Mouse (Mus musculus): ENCODE data around the gene Dlx5. TPM values are rescaled to one million over a fixed set of nuclear protein-coding genes. Genes with fewer than 3 reads are reported as not detected.
A peak's percentile ranks its signal among the peaks of the same experiment; 100 is the strongest.

Gene Dlx5
- polyA plus RNA-seq, 1 experiment from 2014 or later, result 0.98 TPM

DNA sequence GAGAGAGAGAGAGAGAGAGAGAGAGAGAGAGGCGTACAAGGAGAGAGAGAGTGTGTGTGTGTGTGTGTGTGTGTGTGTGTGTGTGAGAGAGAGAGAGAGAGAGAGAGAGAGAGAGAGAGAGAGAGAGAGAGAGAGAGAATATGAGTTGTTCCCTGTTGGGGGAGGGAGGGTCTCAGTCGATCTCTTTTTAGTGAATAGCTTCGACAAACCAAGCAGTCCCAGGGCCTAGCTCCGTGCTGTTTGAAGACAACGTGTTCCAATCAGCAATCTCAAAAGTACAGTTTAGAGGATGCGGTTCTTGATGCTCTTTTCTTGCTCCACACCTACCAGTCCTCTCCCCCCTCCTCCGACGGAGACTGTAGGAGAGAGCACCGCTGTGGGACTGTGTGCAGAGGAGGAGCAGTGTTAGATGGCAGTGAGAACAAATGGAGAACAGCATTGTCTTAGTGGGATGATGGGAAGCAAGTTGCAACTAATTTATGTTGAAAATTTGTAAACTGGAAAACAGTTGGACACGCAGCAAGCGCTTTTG, 447 bp upstream of the Dlx5 start:
- peak overlapping the region; percentile 98 for H3K4me2 ChIP-seq
- H3K9me3 ChIP-seq (replicated peaks), result no peaks in the 10 kb centered on the region
- peak overlapping the region; percentile 57 for H3K4me3 ChIP-seq
- no peak overlapping the region for H3K27ac ChIP-seq (ENCODE audit: poor library complexity, severe bottlenecking)
- no peak for ATAC-seq (ENCODE audit: insufficient number of reproducible peaks, low FRiP score)
- 7% methylated on average over 10 of the region's 11 CpGs for WGBS
- H3K9ac ChIP-seq, result no peak overlapping the region
- H3K36me3 ChIP-seq, result no peaks in the 10 kb centered on the region
- peaks cover 30% of the 10 kb centered on the region for H3K4me1 ChIP-seq (replicated peaks)
- H3K27me3 ChIP-seq (replicated peaks), result peaks cover 55% of the 10 kb centered on the region

DNA sequence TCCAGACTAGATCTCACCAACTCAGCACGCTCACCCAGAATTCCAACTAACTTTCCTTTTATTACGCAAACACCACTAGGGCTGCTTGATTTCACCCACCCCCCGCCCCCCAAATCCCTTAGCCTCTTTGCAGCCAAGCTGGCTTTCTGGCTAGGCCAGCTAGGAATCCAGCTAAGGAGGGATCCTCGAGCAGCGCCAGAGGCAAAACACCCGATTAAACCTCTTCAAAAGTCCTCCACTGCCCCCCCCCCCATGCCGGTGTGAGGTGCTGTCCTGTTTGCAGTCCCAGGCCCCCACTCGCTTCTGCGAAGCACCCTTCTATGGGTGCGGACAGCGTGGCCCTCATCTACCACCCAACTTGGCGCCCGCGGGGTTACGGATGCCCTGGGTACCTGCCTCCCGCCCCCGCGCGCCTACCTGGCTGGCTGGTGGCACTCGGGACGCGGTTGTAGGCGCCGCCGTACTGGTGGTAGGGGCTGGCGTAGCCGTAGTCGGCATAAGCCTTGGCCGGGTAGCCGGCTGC, 709 bp downstream of the Dlx5 start:
- H3K9ac ChIP-seq, result peak overlapping the region; percentile 74

DNA sequence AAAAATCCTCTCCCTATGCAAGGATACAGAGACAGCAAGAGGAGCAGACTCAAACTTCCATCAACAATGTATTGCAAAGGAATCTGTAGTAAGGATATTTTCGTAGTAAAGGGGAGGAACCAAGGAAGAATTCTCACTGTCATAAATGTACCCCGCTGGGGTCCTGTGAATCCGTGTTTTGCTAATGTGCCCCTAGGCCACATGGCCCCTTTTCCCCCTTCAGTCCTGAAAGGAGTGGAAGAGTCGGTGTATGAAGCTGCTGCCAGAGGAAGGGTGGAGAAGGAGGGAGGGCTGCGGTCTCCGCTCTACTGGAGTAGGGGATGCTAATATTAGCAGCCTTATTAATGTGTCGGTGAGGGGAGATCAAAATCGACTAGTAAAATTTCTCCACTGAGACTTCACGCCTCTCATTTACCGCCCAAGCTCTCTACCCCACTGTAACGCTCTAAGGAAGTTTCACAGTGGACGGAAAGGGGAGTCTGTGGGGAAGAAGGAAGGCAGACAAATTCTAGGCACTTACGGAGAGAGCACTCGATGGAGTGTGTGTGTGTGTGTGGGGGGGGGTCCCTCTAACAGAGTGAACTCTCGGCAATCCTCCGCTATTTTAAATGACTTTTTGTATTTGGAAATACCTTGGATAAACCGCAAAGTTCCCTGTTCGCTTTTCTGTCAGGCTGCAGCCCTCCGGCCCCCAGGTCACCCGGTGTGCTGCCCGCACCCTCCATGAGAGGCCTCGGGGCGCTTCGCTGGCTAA, 1.3 kb downstream of the Dlx5 start:
- Histone ChIP-seq H3K9me3 (replicated peaks) (no peaks in the 10 kb centered on the region), H3K4me1 (replicated peaks) (peaks cover 30% of the 10 kb centered on the region), H3K27ac (ENCODE audit: poor library complexity, severe bottlenecking) (no peak overlapping the region), H3K9ac (no peak overlapping the region), H3K27me3 (replicated peaks) (peaks cover 73% of the 10 kb centered on the region), H3K4me3 (peak overlapping the region; percentile 57), H3K36me3 (no peaks in the 10 kb centered on the region), H3K4me2 (peak overlapping the region; percentile 98)
- no peak for ATAC-seq (ENCODE audit: insufficient number of reproducible peaks, low FRiP score)
- under 1% methylated on average over 24 of the region's 24 CpGs for WGBS

More for the DNA sequence above, 709 bp downstream of the Dlx5 start:
- Histone ChIP-seq H3K4me2 (peak overlapping the region; percentile 98), H3K4me1 (replicated peaks) (peaks cover 30% of the 10 kb centered on the region), H3K27me3 (replicated peaks) (peaks cover 66% of the 10 kb centered on the region), H3K4me3 (peak overlapping the region; percentile 57), H3K27ac (ENCODE audit: poor library complexity, severe bottlenecking) (no peak overlapping the region), H3K36me3 (no peaks in the 10 kb centered on the region), H3K9me3 (replicated peaks) (no peaks in the 10 kb centered on the region)
- ATAC-seq (ENCODE audit: insufficient number of reproducible peaks, low FRiP score), result no peak
- under 1% methylated on average over 30 of the region's 30 CpGs for WGBS

DNA sequence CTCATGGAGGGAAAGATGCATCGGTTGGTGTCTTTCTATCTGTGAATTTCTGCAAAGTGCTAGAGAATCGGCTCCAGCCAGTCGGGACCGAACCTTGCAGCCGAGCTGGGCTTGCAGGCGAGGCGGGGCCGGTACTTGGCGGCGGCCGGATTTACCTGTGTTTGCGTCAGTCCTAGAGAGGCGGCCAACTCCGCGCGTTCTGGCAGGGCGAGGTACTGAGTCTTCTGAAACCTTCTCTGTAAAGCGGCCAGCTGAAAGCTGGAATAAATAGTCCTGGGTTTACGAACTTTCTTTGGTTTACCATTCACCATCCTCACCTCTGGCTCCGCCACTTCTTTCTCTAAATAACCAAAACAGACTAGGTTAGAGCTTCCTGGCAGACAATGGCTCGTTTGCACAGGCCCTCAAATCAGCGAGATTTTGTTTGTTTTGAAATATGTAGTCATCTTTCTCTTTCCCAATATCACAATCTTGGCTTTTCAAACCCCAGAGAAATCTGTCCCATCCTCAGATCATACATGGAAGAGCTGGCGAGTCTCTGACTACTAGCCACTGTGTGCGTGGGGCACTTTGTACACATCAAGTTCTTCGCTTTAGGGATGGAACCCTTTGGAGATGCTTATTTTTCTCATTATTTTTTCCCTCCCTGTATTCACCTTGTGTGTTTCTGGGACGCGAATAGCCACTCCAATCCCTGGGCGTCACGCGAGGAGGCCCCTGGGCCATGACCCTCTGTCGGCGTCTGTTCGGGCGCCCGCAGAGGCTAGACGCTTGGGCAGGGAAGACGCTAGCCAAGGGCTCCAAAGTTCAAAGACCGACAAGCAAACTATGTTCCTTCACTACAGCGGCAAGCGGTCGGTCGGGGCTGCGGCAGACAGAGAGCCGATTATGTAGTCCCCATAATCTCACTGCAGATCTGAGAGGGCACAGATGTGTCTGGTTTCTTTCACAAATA, 2.2 kb downstream of the Dlx5 start:
- Histone ChIP-seq H3K27me3 (replicated peaks) (peaks cover 82% of the 10 kb centered on the region), H3K4me1 (replicated peaks) (peaks cover 37% of the 10 kb centered on the region), H3K4me2 (peak overlapping the region; percentile 30; the same call in 1 of the 2 replicates), H3K9me3 (replicated peaks) (no peaks in the 10 kb centered on the region), H3K4me3 (0 out of 2 replicates have a peak overlapping the region, but pooled peaks have one; percentile 8), H3K9ac (no peak overlapping the region), H3K36me3 (no peaks in the 10 kb centered on the region), H3K27ac (ENCODE audit: poor library complexity, severe bottlenecking) (no peak overlapping the region)
- no peak for ATAC-seq (ENCODE audit: insufficient number of reproducible peaks, low FRiP score)
- 2% methylated on average over 44 of the region's 44 CpGs for WGBS

DNA sequence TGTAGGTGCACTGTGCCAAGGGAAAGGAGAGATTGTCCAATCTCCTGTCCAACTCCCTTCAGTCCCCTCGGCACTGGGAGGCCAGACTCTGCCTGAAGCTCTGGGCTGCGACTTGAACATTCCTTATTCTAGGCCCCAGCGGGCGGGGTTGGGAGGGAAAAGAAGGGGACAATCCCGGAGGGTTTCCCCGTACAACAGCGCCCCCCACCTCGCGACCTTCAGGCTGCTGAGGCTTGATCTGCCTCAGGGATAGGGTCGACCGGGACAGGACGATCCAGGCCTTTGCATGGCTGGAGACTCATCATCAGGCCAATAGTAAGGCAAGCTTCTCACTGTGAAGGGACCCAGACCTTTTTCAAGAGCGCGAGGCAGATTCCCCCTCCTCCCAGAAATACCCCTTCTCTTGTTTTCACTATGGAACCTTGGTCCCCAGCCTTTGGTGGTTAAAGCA, 3.0 kb downstream of the Dlx5 start:
- Histone ChIP-seq H3K9me3 (replicated peaks) (no peaks in the 10 kb centered on the region), H3K9ac (no peak overlapping the region), H3K4me3 (no peak overlapping the region), H3K4me2 (no peak overlapping the region), H3K27ac (ENCODE audit: poor library complexity, severe bottlenecking) (no peak overlapping the region), H3K27me3 (replicated peaks) (peaks cover 87% of the 10 kb centered on the region), H3K36me3 (no peaks in the 10 kb centered on the region), H3K4me1 (replicated peaks) (peaks cover 44% of the 10 kb centered on the region)
- no peak for ATAC-seq (ENCODE audit: insufficient number of reproducible peaks, low FRiP score)
- WGBS, result 1% methylated on average over 14 of the region's 14 CpGs

DNA sequence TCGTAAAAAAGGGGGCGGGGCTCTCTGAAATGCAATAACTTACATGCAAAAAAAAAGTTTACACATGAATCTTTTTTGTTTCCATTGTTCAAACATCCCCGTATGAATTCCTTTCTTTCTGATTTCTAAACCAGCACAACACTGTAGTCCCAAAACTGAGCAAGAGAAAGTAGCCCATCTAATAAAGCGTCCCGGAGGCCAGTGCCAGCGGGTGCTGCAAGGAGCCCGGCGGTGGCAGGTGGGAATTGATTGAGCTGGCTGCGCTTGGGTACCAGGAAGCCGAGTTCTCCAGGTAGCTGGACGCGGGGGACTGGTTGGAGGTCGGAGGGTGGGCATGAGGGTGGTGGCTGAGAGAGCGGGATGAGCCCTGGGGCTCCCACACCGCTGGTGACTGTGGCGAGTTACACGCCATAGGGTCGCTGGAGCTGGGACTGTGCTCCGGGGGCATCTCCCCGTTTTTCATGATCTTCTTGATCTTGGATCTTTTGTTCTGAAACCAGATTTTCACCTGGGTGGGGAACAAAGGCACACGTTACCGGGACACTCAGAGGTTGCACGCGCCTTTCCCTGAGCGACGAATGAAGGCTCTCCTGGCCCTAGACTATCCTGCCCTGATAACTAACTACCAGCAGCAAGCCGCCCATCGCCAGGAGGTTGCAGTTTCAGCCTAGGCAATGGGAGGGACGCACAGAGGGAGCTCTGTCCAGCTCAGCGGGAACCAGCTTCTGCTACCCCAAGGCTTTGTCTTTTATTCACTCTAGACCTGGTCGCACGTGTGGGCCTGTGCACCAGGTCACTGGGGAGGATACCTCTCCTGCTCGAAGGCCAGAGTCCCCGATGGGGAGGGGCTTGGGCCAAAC, 3.7 kb downstream of the Dlx5 start:
- no peak overlapping the region for H3K9ac ChIP-seq
- no peak for ATAC-seq (ENCODE audit: insufficient number of reproducible peaks, low FRiP score)
- H3K4me3 ChIP-seq, result peak overlapping the region; percentile 15; the same call in 1 of the 2 replicates
- H3K4me1 ChIP-seq (replicated peaks), result peaks cover 46% of the 10 kb centered on the region
- H3K27me3 ChIP-seq (replicated peaks), result peaks cover 85% of the 10 kb centered on the region
- no peaks in the 10 kb centered on the region for H3K9me3 ChIP-seq (replicated peaks)
- H3K36me3 ChIP-seq, result no peaks in the 10 kb centered on the region
- 0 out of 2 replicates have a peak overlapping the region, but pooled peaks have one; percentile 15 for H3K4me2 ChIP-seq
- no peak overlapping the region for H3K27ac ChIP-seq (ENCODE audit: poor library complexity, severe bottlenecking)
- WGBS, result 4% methylated on average over 34 of the region's 34 CpGs

DNA sequence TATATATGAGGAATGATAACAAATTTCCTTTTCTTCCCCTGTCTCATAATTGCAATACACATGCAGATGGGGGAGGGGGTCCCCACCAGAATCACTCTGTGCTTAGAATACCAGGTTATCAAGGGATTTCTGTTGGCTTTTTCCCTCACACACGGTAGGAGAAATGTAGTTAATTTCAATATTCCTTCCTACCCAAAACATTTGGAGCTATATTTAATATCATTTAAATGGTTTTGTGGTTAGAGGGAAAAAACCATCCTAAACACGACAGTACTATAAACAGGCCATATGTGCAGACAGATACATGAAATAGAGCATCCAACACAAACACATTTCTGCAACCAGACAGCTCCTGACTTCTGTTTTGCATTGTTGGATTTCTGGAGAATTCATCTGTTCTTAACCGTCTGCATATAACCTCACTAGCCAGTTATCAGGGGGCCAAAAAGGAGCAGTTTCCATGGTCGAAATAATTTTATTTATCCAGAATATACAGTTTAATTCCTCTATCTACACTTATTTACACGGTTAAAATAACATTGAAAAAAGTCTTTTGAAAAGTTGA, 4.5 kb downstream of the Dlx5 start:
- ATAC-seq (ENCODE audit: insufficient number of reproducible peaks, low FRiP score), result no peak
- 14% methylated on average over 5 of the region's 5 CpGs for WGBS
- Histone ChIP-seq H3K4me3 (no peak overlapping the region), H3K4me2 (no peak overlapping the region), H3K9me3 (replicated peaks) (no peaks in the 10 kb centered on the region), H3K4me1 (replicated peaks) (peaks cover 46% of the 10 kb centered on the region), H3K27ac (ENCODE audit: poor library complexity, severe bottlenecking) (no peak overlapping the region), H3K36me3 (no peaks in the 10 kb centered on the region), H3K9ac (no peak overlapping the region), H3K27me3 (replicated peaks) (peaks cover 85% of the 10 kb centered on the region)

DNA sequence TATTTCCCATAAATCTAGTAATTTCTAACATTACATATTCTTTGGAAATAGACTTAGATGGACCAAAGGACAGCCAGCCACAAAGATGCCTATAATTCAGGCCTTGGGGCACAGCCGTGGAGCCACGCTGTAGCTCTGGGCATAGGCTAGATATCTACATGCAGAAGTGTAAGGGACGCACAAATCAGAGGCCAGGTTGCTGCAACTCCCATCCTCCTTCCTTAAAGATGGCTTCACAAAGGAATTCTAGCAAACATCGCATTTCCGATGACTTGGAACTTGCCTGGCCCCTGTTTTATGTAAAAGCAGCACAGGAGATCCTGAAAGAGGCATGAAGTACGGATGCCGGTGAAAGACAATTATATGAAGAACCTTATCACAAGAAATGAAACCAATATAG, 5.2 kb downstream of the Dlx5 start:
- Histone ChIP-seq H3K4me3 (no peak overlapping the region), H3K9ac (no peak overlapping the region), H3K4me1 (replicated peaks) (peaks cover 46% of the 10 kb centered on the region), H3K4me2 (no peak overlapping the region), H3K27me3 (replicated peaks) (peaks cover 87% of the 10 kb centered on the region), H3K27ac (ENCODE audit: poor library complexity, severe bottlenecking) (no peak overlapping the region), H3K9me3 (replicated peaks) (no peaks in the 10 kb centered on the region), H3K36me3 (no peaks in the 10 kb centered on the region)
- WGBS, result 11% methylated on average over 7 of the region's 7 CpGs
- ATAC-seq (ENCODE audit: insufficient number of reproducible peaks, low FRiP score), result no peak

DNA sequence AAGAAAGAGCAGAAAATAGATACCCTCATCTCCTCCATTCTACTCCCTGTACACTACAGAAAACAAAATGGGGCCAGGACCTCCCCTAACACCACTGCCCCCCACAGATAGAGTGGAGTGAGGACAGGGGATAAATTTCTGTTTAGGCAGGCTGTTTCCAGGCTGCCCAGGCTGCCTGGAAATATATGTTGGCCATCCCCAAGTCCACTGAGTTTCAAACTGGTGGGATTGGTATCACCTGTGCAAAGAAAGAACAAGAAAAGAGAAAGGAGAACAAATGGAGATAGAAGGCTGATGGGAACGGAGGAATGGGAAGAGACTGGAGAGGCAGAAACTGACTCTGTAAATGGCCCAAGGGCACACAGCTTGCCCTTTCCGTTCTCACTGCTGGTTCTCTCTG, 5.7 kb downstream of the Dlx5 start:
- H3K9me3 ChIP-seq (replicated peaks), result no peaks in the 10 kb centered on the region
- peaks cover 86% of the 10 kb centered on the region for H3K27me3 ChIP-seq (replicated peaks)
- H3K9ac ChIP-seq, result no peak overlapping the region
- H3K36me3 ChIP-seq, result no peaks in the 10 kb centered on the region
- no peak for ATAC-seq (ENCODE audit: insufficient number of reproducible peaks, low FRiP score)
- no peak overlapping the region for H3K4me2 ChIP-seq
- no peak overlapping the region for H3K4me3 ChIP-seq
- no peak overlapping the region for H3K27ac ChIP-seq (ENCODE audit: poor library complexity, severe bottlenecking)
- peaks cover 43% of the 10 kb centered on the region for H3K4me1 ChIP-seq (replicated peaks)
- WGBS, result 5% methylated on average over 2 of the region's 2 CpGs

DNA sequence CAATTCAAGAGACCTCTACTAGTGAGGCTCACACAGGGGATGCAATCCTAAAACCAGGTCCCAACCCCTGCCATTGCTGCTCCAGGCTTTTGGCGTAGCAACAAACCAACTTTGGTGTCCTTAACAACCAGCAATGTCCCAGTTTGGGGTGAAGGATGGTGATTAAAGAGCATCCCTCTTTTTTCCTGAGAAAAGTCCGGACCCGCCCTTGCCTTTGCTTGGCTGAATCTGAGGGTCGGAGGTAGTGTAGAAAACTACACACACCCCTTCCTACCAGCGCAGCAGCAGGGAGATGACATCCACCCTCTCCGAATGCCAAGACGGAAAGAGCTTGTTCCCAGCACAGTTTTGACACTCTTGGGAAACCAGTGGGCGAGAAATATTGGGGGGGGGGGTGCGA, 6.2 kb downstream of the Dlx5 start:
- Histone ChIP-seq H3K27ac (ENCODE audit: poor library complexity, severe bottlenecking) (no peak overlapping the region), H3K9ac (no peak overlapping the region), H3K36me3 (no peaks in the 10 kb centered on the region), H3K4me2 (no peak overlapping the region), H3K4me1 (replicated peaks) (peaks cover 38% of the 10 kb centered on the region), H3K4me3 (no peak overlapping the region), H3K9me3 (replicated peaks) (no peaks in the 10 kb centered on the region), H3K27me3 (replicated peaks) (peaks cover 88% of the 10 kb centered on the region)
- ATAC-seq (ENCODE audit: insufficient number of reproducible peaks, low FRiP score), result no peak
- WGBS, result 3% methylated on average over 9 of the region's 9 CpGs
